Mouse (Mus musculus) midbrain, embryonic 16.5 days (tissue): ENCODE measurements around the gene Sp4. TPM values are rescaled to one million over a fixed set of nuclear protein-coding genes. Genes with fewer than 3 reads are reported as not detected.

Experiments
- polyA plus RNA-seq: library from polyadenylated mRNA; unstranded; fragments of >200 nt; fragmentation: Nextera tagmentation; extraction: Ambion mirVana; gene quantifications from 2 replicates; pipeline ENCODE4 v1.2.1, GENCODE M21; 2015

Gene Sp4
- polyA plus RNA-seq, 1 experiment from 2014 or later = 22.6 TPM

Other genes with a start within 250 kb of the Sp4 start
- gene Dnah11, start 102.4 kb downstream of the Sp4 start, polyA plus RNA-seq = 0.19 and 0.46 TPM in 2 replicates